Mouse (Mus musculus) G1E (cell line): ENCODE data around the gene Prss44. TPM values are rescaled to one million over a fixed set of nuclear protein-coding genes. Genes with fewer than 3 reads are reported as not detected.

ENCODE experiments used
- ATAC-seq: 2 replicates; pipeline ENCODE4 v1.8.0; 2016; ENCODE audit warnings: mild to moderate bottlenecking; ENCODE audit not compliant: insufficient number of reproducible peaks, poor library complexity, low FRiP score, severe bottlenecking; ENCODE audit errors: extremely low read depth
- DNase-seq: peaks from one replicate; pipeline ENCODE4 v3.0.0; 2012; ENCODE audit warnings: low spot score
- H3K27me3 ChIP-seq: 2 replicates; pipeline ENCODE4 v1.6.1; 2012; ENCODE audit warnings: mild to moderate bottlenecking, low read length, inconsistent platforms; ENCODE audit not compliant: insufficient read depth
- H3K36me3 ChIP-seq: replicated peaks from 2 replicates; pipeline ENCODE3; 2012; ENCODE audit warnings: mild to moderate bottlenecking, inconsistent platforms
- H3K4me1 ChIP-seq: 2 replicates; pipeline ENCODE4 v1.6.1; 2012; ENCODE audit warnings: low read depth, low read length, inconsistent platforms, mixed read lengths; ENCODE audit not compliant: insufficient read depth
- H3K4me3 ChIP-seq: 2 replicates; pipeline ENCODE4 v1.5.1; 2012; ENCODE audit warnings: low read depth, mild to moderate bottlenecking, inconsistent platforms, low read length, moderate library complexity, mixed read lengths
- H3K9me3 ChIP-seq: replicated peaks from 2 replicates; pipeline ENCODE4 v1.6.1; 2012; ENCODE audit warnings: inconsistent platforms
- CTCF ChIP-seq: IDR thresholded peaks from 2 replicates; pipeline ENCODE4 v1.5.1; 2012; ENCODE audit warnings: low read depth, low read length, inconsistent platforms, mixed read lengths
- GATA1 ChIP-seq: IDR thresholded peaks from 2 replicates; pipeline ENCODE4 v1.6.1; 2012; ENCODE audit warnings: borderline replicate concordance, low read length, inconsistent platforms, mixed read lengths
- GATA2 ChIP-seq: IDR thresholded peaks from 2 replicates; pipeline ENCODE4 v1.6.1; 2012; ENCODE audit warnings: low read depth, low read length, inconsistent platforms, borderline replicate concordance
- POLR2AphosphoS5 ChIP-seq: IDR thresholded peaks from 2 replicates; pipeline ENCODE4 v1.6.1; 2012; ENCODE audit warnings: low read depth, low read length, inconsistent platforms; ENCODE audit not compliant: insufficient replicate concordance
- TAL1 ChIP-seq: conservative IDR thresholded peaks from 2 replicates; pipeline ENCODE4 v1.6.1; 2012; ENCODE audit warnings: low read depth, low read length, inconsistent platforms, mixed read lengths
- polyA plus RNA-seq: library from polyadenylated mRNA; stranded (reverse); fragments of >175 nt; gene quantifications from 2 replicates; pipeline ENCODE4 v1.2.3, GENCODE M21; 2012
- total RNA-seq, 2 experiments: library from RNA; stranded (forward) in 1 of 2; stranded (reverse) in 1 of 2; fragments of 200-1000 nt in 1 of 2; fragments of >200 nt in 1 of 2; fragmentation: Nextera tagmentation in 1 of 2; gene quantifications; 2 replicates each; pipeline ENCODE4 v1.2.3; 2014 to 2017

Prss44 gene
- total and polyA plus RNA-seq, 3 experiments: 0.27 TPM; not detected in 2

DNA sequence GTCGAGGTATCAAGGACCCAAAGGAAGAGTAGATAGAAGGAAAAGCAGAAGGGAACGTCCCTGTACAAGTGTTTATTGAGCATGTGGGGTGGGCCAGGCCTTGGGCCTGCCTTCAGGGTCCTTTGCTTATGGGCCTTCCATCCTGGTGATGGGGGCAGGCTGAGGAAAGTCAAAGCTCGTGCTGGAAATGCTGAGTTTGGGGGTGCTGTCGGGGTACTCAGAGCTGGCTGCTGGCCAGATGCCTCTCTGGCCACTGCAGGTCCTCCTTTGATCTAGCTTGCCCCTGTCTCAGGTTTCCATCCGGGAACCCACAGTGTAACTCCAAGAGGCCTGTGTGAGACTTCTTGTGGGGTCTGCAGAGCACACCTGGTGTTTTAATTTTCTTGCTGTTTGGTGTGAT is 44.7 kb downstream of the Prss44 start:
- no peak for TF ChIP-seq GATA2
- H3K4me3 ChIP-seq: no peak overlapping the region
- ATAC-seq: no peak

GRCm38 (mm10) chr9:110858967-110859596 is 45.3 kb downstream of the Prss44 start:
- H3K36me3 ChIP-seq: no peaks in the 10 kb centered on the region
- no peak overlapping the region for H3K4me3 ChIP-seq
- H3K27me3 ChIP-seq: peaks cover 14% of the 10 kb centered on the region
- TF ChIP-seq GATA1 (no peak), CTCF (no peak), POLR2AphosphoS5 (no peak), TAL1 (no peak), GATA2 (no peak)
- no peak for ATAC-seq
- no peaks in the 10 kb centered on the region for H3K9me3 ChIP-seq
- no peaks in the 10 kb centered on the region for H3K4me1 ChIP-seq
- no peak for DNase-seq

More for the DNA sequence above, 44.7 kb downstream of the Prss44 start:
- H3K4me1 ChIP-seq: no peaks in the 10 kb centered on the region
- no peak for DNase-seq
- peaks cover 14% of the 10 kb centered on the region for H3K27me3 ChIP-seq
- H3K36me3 ChIP-seq: no peaks in the 10 kb centered on the region
- no peaks in the 10 kb centered on the region for H3K9me3 ChIP-seq

DNA sequence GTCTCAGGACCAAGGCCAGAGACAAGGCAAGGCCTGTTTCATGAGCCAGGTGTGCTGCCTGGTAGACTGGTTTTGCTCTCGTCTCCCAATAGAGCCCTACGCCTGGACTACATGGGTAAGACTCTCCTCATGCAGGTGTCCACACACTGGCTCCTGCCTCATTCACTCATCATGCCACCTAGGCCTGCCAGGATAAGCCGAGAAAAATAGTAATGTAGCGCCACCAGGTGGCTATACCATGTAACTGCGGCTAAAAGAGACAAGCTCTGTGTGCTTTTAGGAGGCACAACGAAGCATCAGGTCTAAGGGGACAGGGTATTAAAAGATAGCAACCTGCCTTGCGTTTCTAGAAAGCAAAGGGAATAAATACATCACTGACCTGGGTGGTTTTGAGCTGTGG is 57.2 kb downstream of the Prss44 start:
- Histone ChIP-seq H3K4me3 (no peak overlapping the region), H3K27me3 (peaks cover 25% of the 10 kb centered on the region), H3K36me3 (no peaks in the 10 kb centered on the region), H3K4me1 (no peaks in the 10 kb centered on the region), H3K9me3 (no peaks in the 10 kb centered on the region)
- DNase-seq (peak; percentile 64), ATAC-seq (no peak)
- no peak for TF ChIP-seq GATA2
- TF ChIP-seq CTCF: peak; percentile 83

Other genes with a start within 250 kb of the Prss44 start
- 1.3 TPM in 1 of 2 replicates, not detected in the other for gene Nradd, start 189.5 kb upstream of the Prss44 start, total RNA-seq (2014; fragmentation: Nextera tagmentation)
- 5.8 and 7.3 TPM in 2 replicates for gene Nradd, start 189.5 kb upstream of the Prss44 start, total RNA-seq (2017)
- gene Nradd, start 189.5 kb upstream of the Prss44 start, polyA plus RNA-seq: 1.8 and 2.2 TPM in 2 replicates
- gene Nbeal2, start 159.8 kb upstream of the Prss44 start, total RNA-seq (2014; fragmentation: Nextera tagmentation): 26.1 and 37.4 TPM in 2 replicates
- 28.1 and 32.5 TPM in 2 replicates for gene Nbeal2, start 159.8 kb upstream of the Prss44 start, total RNA-seq (2017)
- 56.7 and 64.7 TPM in 2 replicates for gene Nbeal2, start 159.8 kb upstream of the Prss44 start, polyA plus RNA-seq
- gene Ccdc12, start 157.5 kb upstream of the Prss44 start, total RNA-seq (2014; fragmentation: Nextera tagmentation): 36.2 TPM in 2 replicates
- gene Ccdc12, start 157.5 kb upstream of the Prss44 start, total RNA-seq (2017): 202 and 222 TPM in 2 replicates
- 331 and 365 TPM in 2 replicates for gene Ccdc12, start 157.5 kb upstream of the Prss44 start, polyA plus RNA-seq
- not detected in 2 replicates for gene Myl3, start 72.1 kb upstream of the Prss44 start, total RNA-seq (2014; fragmentation: Nextera tagmentation)
- gene Myl3, start 72.1 kb upstream of the Prss44 start, total RNA-seq (2017): 0.12 TPM in 1 of 2 replicates, not detected in the other
- not detected in 2 replicates for gene Myl3, start 72.1 kb upstream of the Prss44 start, polyA plus RNA-seq
- not detected in 2 replicates for gene Pth1r, start 66.8 kb upstream of the Prss44 start, total RNA-seq (2014; fragmentation: Nextera tagmentation)
- gene Pth1r, start 66.8 kb upstream of the Prss44 start, total RNA-seq (2017): not detected in 2 replicates
- 0.03 TPM in 1 of 2 replicates, not detected in the other for gene Pth1r, start 66.8 kb upstream of the Prss44 start, polyA plus RNA-seq
- gene Prss42, start 15.8 kb upstream of the Prss44 start, total RNA-seq (2014; fragmentation: Nextera tagmentation): 0.44 and 2.3 TPM in 2 replicates
- gene Prss42, start 15.8 kb upstream of the Prss44 start, total RNA-seq (2017): 0.44 and 0.58 TPM in 2 replicates
- 0.53 and 0.79 TPM in 2 replicates for gene Prss42, start 15.8 kb upstream of the Prss44 start, polyA plus RNA-seq
- gene Prss43, start 12.7 kb downstream of the Prss44 start, total RNA-seq (2014; fragmentation: Nextera tagmentation): not detected in 2 replicates
- 0.05 TPM in 1 of 2 replicates, not detected in the other for gene Prss43, start 12.7 kb downstream of the Prss44 start, total RNA-seq (2017)
- not detected in 2 replicates for gene Prss43, start 12.7 kb downstream of the Prss44 start, polyA plus RNA-seq
- gene Prss45, start 20.6 kb downstream of the Prss44 start, total RNA-seq (2014; fragmentation: Nextera tagmentation): not detected in 2 replicates
- gene Prss45, start 20.6 kb downstream of the Prss44 start, total RNA-seq (2017): 0.11 TPM in 1 of 2 replicates, not detected in the other
- gene Prss45, start 20.6 kb downstream of the Prss44 start, polyA plus RNA-seq: not detected in 2 replicates
- gene Prss46, start 30.5 kb downstream of the Prss44 start, total RNA-seq (2014; fragmentation: Nextera tagmentation): not detected in 2 replicates
- not detected in 2 replicates for gene Prss46, start 30.5 kb downstream of the Prss44 start, total RNA-seq (2017)
- not detected in 2 replicates for gene Prss46, start 30.5 kb downstream of the Prss44 start, polyA plus RNA-seq
- not detected in 2 replicates for gene Prss50, start 44.0 kb downstream of the Prss44 start, total RNA-seq (2014; fragmentation: Nextera tagmentation)
- not detected in 2 replicates for gene Prss50, start 44.0 kb downstream of the Prss44 start, total RNA-seq (2017)
- not detected in 2 replicates for gene Prss50, start 44.0 kb downstream of the Prss44 start, polyA plus RNA-seq
- not detected in 2 replicates for gene Als2cl, start 65.9 kb downstream of the Prss44 start, total RNA-seq (2014; fragmentation: Nextera tagmentation)
- gene Als2cl, start 65.9 kb downstream of the Prss44 start, total RNA-seq (2017): not detected in 2 replicates
- not detected in 2 replicates for gene Als2cl, start 65.9 kb downstream of the Prss44 start, polyA plus RNA-seq
- gene Tmie, start 66.1 kb downstream of the Prss44 start, total RNA-seq (2014; fragmentation: Nextera tagmentation): not detected in 2 replicates
- gene Tmie, start 66.1 kb downstream of the Prss44 start, total RNA-seq (2017): 0.11 TPM in 1 of 2 replicates, not detected in the other
- not detected in 2 replicates for gene Tmie, start 66.1 kb downstream of the Prss44 start, polyA plus RNA-seq
- not detected in 2 replicates for gene Fam240a, start 102.9 kb downstream of the Prss44 start, total RNA-seq (2014; fragmentation: Nextera tagmentation)
- gene Fam240a, start 102.9 kb downstream of the Prss44 start, total RNA-seq (2017): not detected in 2 replicates
- not detected in 2 replicates for gene Fam240a, start 102.9 kb downstream of the Prss44 start, polyA plus RNA-seq
- not detected in 2 replicates for gene Tdgf1, start 132.2 kb downstream of the Prss44 start, total RNA-seq (2014; fragmentation: Nextera tagmentation)
- gene Tdgf1, start 132.2 kb downstream of the Prss44 start, total RNA-seq (2017): 0.60 TPM in 1 of 2 replicates, not detected in the other
- gene Tdgf1, start 132.2 kb downstream of the Prss44 start, polyA plus RNA-seq: not detected in 2 replicates
- gene Lrrc2, start 137.6 kb downstream of the Prss44 start, total RNA-seq (2014; fragmentation: Nextera tagmentation): not detected in 2 replicates
- gene Lrrc2, start 137.6 kb downstream of the Prss44 start, total RNA-seq (2017): 0.06 and 0.16 TPM in 2 replicates
- not detected in 2 replicates for gene Lrrc2, start 137.6 kb downstream of the Prss44 start, polyA plus RNA-seq
- not detected in 2 replicates for gene Rtp3, start 176.6 kb downstream of the Prss44 start, total RNA-seq (2014; fragmentation: Nextera tagmentation)
- 0.16 TPM in 1 of 2 replicates, not detected in the other for gene Rtp3, start 176.6 kb downstream of the Prss44 start, total RNA-seq (2017)
- gene Rtp3, start 176.6 kb downstream of the Prss44 start, polyA plus RNA-seq: not detected in 2 replicates
- gene Ltf, start 205.3 kb downstream of the Prss44 start, total RNA-seq (2014; fragmentation: Nextera tagmentation): not detected in 2 replicates
- 0.16 TPM in 1 of 2 replicates, not detected in the other for gene Ltf, start 205.3 kb downstream of the Prss44 start, total RNA-seq (2017)
- gene Ltf, start 205.3 kb downstream of the Prss44 start, polyA plus RNA-seq: not detected in 2 replicates
- gene Ccrl2, start 243.5 kb downstream of the Prss44 start, total RNA-seq (2014; fragmentation: Nextera tagmentation): 32.2 and 44.7 TPM in 2 replicates
- 20.9 and 21.0 TPM in 2 replicates for gene Ccrl2, start 243.5 kb downstream of the Prss44 start, total RNA-seq (2017)
- 0.18 and 0.78 TPM in 2 replicates for gene Ccrl2, start 243.5 kb downstream of the Prss44 start, polyA plus RNA-seq